Mouse (Mus musculus): ENCODE results near the gene Plcd1. TPM values are rescaled to one million over a fixed set of nuclear protein-coding genes. Genes with fewer than 3 reads are reported as not detected.

The Plcd1 gene
- polyA plus RNA-seq, 2 experiments = 38.2 to 50.0 TPM

- ATAC-seq (ENCODE audit: low FRiP score, low read depth) = peak; percentile 85
- H3K27me3 ChIP-seq (ENCODE audit: control insufficient read depth, insufficient read depth, low read length) = no peaks in the 10 kb centered on the region
- 1% methylated on average over 23 of the region's 24 CpGs for WGBS
- no peak for TF ChIP-seq POLR2A (IDR thresholded peaks at IDR 0.05; ENCODE audit: borderline replicate concordance, extremely low read depth, insufficient read depth, insufficient read length)
- peaks cover 20% of the 10 kb centered on the region for H3K4me1 ChIP-seq (ENCODE audit: control insufficient read depth, insufficient read depth, low read length)
- H3K4me3 ChIP-seq (replicated peaks; ENCODE audit: low read length) = peak overlapping the region; percentile 35
- H3K27ac ChIP-seq (replicated peaks; ENCODE audit: low read depth, low read length) = no peak overlapping the region; the same call in 1 of the 2 replicates
- 0 out of 2 replicates have a peak overlapping the region, but pooled peaks have one; percentile 9 for H3K9ac ChIP-seq (ENCODE audit: low read depth, low read length, severe bottlenecking)
- DNase-seq (ENCODE audit: low spot score) = peak; percentile 78
- H3K36me3 ChIP-seq (ENCODE audit: control insufficient read depth, insufficient read depth, low read length) = peaks cover 13% of the 10 kb centered on the region; the same call in 1 of the 2 replicates
- H3K9me3 ChIP-seq (ENCODE audit: control insufficient read depth, low read length) = no peaks in the 10 kb centered on the region
- peak overlapping the region; percentile 53 for H3K4me2 ChIP-seq (replicated peaks; ENCODE audit: low read depth, low read length, severe bottlenecking)
These were observed 5.0 kb downstream of the Plcd1 start for GRCm38 (mm10) chr9:119088148-119088801.

GRCm38 (mm10) chr9:119087309-119087708, 6.0 kb downstream of the Plcd1 start:
- no peak for TF ChIP-seq POLR2A (IDR thresholded peaks at IDR 0.05; ENCODE audit: borderline replicate concordance, extremely low read depth, insufficient read depth, insufficient read length)
- DNase-seq (ENCODE audit: low spot score) (no peak), ATAC-seq (ENCODE audit: low FRiP score, low read depth) (no peak)
- no peak overlapping the region for H3K4me3 ChIP-seq (replicated peaks; ENCODE audit: low read length)
- no peak overlapping the region for H3K27ac ChIP-seq (replicated peaks; ENCODE audit: low read depth, low read length)
- no peak overlapping the region for H3K9ac ChIP-seq (ENCODE audit: low read depth, low read length, severe bottlenecking)
- peak overlapping the region; percentile 53; the same call in 1 of the 2 replicates for H3K4me2 ChIP-seq (replicated peaks; ENCODE audit: low read depth, low read length, severe bottlenecking)
- H3K4me1 ChIP-seq (ENCODE audit: control insufficient read depth, insufficient read depth, low read length) = peaks cover 17% of the 10 kb centered on the region
- H3K36me3 ChIP-seq (ENCODE audit: control insufficient read depth, insufficient read depth, low read length) = peaks cover 13% of the 10 kb centered on the region; the same call in 1 of the 2 replicates
- no peaks in the 10 kb centered on the region for H3K9me3 ChIP-seq (ENCODE audit: control insufficient read depth, low read length)
- 87% methylated on average over 5 of the region's 5 CpGs for WGBS
- H3K27me3 ChIP-seq (ENCODE audit: control insufficient read depth, insufficient read depth, low read length) = no peaks in the 10 kb centered on the region

GRCm38 (mm10) chr9:119086451-119086850, 6.9 kb downstream of the Plcd1 start:
- H3K9ac ChIP-seq (ENCODE audit: low read depth, low read length, severe bottlenecking) = no peak overlapping the region
- H3K36me3 ChIP-seq (ENCODE audit: control insufficient read depth, insufficient read depth, low read length) = peaks cover 19% of the 10 kb centered on the region
- H3K27me3 ChIP-seq (ENCODE audit: control insufficient read depth, insufficient read depth, low read length) = no peaks in the 10 kb centered on the region
- no peaks in the 10 kb centered on the region for H3K9me3 ChIP-seq (ENCODE audit: control insufficient read depth, low read length)
- no peak overlapping the region for H3K4me2 ChIP-seq (replicated peaks; ENCODE audit: low read depth, low read length, severe bottlenecking)
- DNase-seq (ENCODE audit: low spot score) (no peak), ATAC-seq (ENCODE audit: low FRiP score, low read depth) (no peak)
- H3K4me1 ChIP-seq (ENCODE audit: control insufficient read depth, insufficient read depth, low read length) = peaks cover 15% of the 10 kb centered on the region; the same call in 1 of the 2 replicates
- 36% methylated on average over 1 of the region's 1 CpGs for WGBS
- no peak overlapping the region for H3K4me3 ChIP-seq (replicated peaks; ENCODE audit: low read length)
- H3K27ac ChIP-seq (replicated peaks; ENCODE audit: low read depth, low read length) = no peak overlapping the region
- TF ChIP-seq POLR2A (IDR thresholded peaks at IDR 0.05; ENCODE audit: borderline replicate concordance, extremely low read depth, insufficient read depth, insufficient read length) = no peak

GRCm38 (mm10) chr9:119083966-119084365, 9.3 kb downstream of the Plcd1 start:
- no peak overlapping the region for H3K4me2 ChIP-seq (replicated peaks; ENCODE audit: low read depth, low read length, severe bottlenecking)
- H3K4me1 ChIP-seq (ENCODE audit: control insufficient read depth, insufficient read depth, low read length) = peaks cover 15% of the 10 kb centered on the region; the same call in 1 of the 2 replicates
- H3K27ac ChIP-seq (replicated peaks; ENCODE audit: low read depth, low read length) = no peak overlapping the region
- H3K9me3 ChIP-seq (ENCODE audit: control insufficient read depth, low read length) = no peaks in the 10 kb centered on the region
- no peaks in the 10 kb centered on the region for H3K27me3 ChIP-seq (ENCODE audit: control insufficient read depth, insufficient read depth, low read length)
- H3K9ac ChIP-seq (ENCODE audit: low read depth, low read length, severe bottlenecking) = no peak overlapping the region
- no peak for TF ChIP-seq POLR2A (IDR thresholded peaks at IDR 0.05; ENCODE audit: borderline replicate concordance, extremely low read depth, insufficient read depth, insufficient read length)
- no peak overlapping the region for H3K4me3 ChIP-seq (replicated peaks; ENCODE audit: low read length)
- ATAC-seq (ENCODE audit: low FRiP score, low read depth) (no peak), DNase-seq (ENCODE audit: low spot score) (no peak)
- peaks cover 36% of the 10 kb centered on the region for H3K36me3 ChIP-seq (ENCODE audit: control insufficient read depth, insufficient read depth, low read length)
- 72% methylated on average over 10 of the region's 10 CpGs for WGBS

- H3K9me3 ChIP-seq (ENCODE audit: control insufficient read depth, low read length) = no peaks in the 10 kb centered on the region
- ATAC-seq (ENCODE audit: low FRiP score, low read depth) (no peak), DNase-seq (ENCODE audit: low spot score) (no peak)
- no peak overlapping the region for H3K4me2 ChIP-seq (replicated peaks; ENCODE audit: low read depth, low read length, severe bottlenecking)
- no peak for TF ChIP-seq POLR2A (IDR thresholded peaks at IDR 0.05; ENCODE audit: borderline replicate concordance, extremely low read depth, insufficient read depth, insufficient read length)
- no peak overlapping the region for H3K27ac ChIP-seq (replicated peaks; ENCODE audit: low read depth, low read length)
- 66% methylated on average over 7 of the region's 7 CpGs for WGBS
- H3K36me3 ChIP-seq (ENCODE audit: control insufficient read depth, insufficient read depth, low read length) = peaks cover 44% of the 10 kb centered on the region
- no peaks in the 10 kb centered on the region for H3K27me3 ChIP-seq (ENCODE audit: control insufficient read depth, insufficient read depth, low read length)
- no peak overlapping the region for H3K4me3 ChIP-seq (replicated peaks; ENCODE audit: low read length)
- no peak overlapping the region for H3K9ac ChIP-seq (ENCODE audit: low read depth, low read length, severe bottlenecking)
- H3K4me1 ChIP-seq (ENCODE audit: control insufficient read depth, insufficient read depth, low read length) = peaks cover 7% of the 10 kb centered on the region; the same call in 1 of the 2 replicates
These were observed 10.5 kb downstream of the Plcd1 start for GRCm38 (mm10) chr9:119082656-119083430.
